Mouse (Mus musculus) heart, adult 18-20 months (tissue): ENCODE results near the gene Pnpla6. TPM values are rescaled to one million over a fixed set of nuclear protein-coding genes. Genes with fewer than 3 reads are reported as not detected.

Experiments
- DNase-seq, 2 experiments: peaks; one replicate each; pipeline ENCODE4 v3.0.0; 2021 to 2022; ENCODE audit warnings: mixed read lengths in 1 of 2
- long read RNA-seq, 2 experiments: library from polyadenylated mRNA; stranded (forward); transcript quantifications; one replicate each; pipeline ENCODE4 v2.0.0; 2021
- total RNA-seq, 2 experiments: library from RNA; stranded (reverse); gene quantifications; 2 replicates each; pipeline ENCODE4 v1.2.3; 2021

Gene Pnpla6
- total RNA-seq, result 10 to 100 TPM in 1 of 2 experiments, 1 to 10 TPM in 1; 8.1 to 10.2 TPM
- long read RNA-seq, experiment 1, partial matches to known transcripts, result 0 of 3 reads
- long read RNA-seq, experiment 1, other reads (novel, unspliced or antisense), result 3 of 3 reads
- long read RNA-seq, experiment 2, result 0 reads

DNA sequence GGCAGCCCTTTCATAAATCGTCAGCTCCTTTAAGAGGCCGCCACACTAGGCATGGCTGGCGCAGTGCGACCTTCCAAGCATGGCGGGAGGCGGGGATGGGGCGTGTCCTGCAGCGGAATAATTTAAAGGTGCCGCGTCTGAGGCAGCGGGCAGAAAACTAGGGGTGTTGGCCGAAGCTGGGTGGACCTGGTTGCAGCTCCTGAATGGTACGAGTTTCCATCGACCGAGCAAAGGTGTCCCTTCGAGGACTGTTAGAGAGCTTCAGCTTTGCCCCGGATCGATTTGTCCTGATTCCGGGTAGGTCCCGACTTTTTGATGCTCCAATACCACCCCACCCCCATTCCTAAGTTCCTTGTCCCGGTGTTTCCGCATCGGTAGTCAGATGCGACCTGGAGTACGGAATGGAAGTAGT is at the start of gene Pnpla6:
Gene Pnpla6, plus strand, starts transcription at position 125 of the 412 bp plus-strand sequence.
- peak; percentile 93 to 95 for DNase-seq

GRCm38 (mm10) chr8:3467006-3467885 is 47.9 kb upstream of the Pnpla6 start, which contains the start of gene Pex11g:
Pex11g (minus strand) TSS chr8:3467680.
- DNase-seq, result peak; percentile 98 to 100

GRCm38 (mm10) chr8:3467886-3468545 is 47.2 kb upstream of the Pnpla6 start:
- peak in 1 of 2 experiments; percentile 19 for DNase-seq

- no peak for DNase-seq
Observed at GRCm38 (mm10) chr8:3468838-3469237, 46.3 kb upstream of the Pnpla6 start.

DNA sequence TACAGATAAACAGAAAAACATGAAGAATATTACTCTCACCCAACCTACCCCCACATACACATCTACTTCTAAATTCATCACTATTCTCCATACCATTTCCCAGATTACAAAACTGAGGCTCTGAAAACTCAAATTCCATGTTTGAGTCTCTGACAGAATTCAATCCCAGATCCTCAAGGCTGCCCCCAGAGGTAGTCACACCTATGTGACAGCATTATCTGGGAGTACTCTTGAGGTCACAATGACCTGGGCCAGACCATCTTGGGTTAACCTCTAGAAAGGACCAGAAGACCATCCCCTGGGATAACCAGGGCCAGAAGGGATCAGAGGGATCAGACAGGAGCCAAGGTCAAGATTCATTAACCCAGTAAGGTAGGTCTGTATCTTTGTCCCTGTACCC is 44.6 kb upstream of the Pnpla6 start, which contains the start of gene Tex45:
Gene Tex45, plus strand, starts transcription at position 301 of the 400 bp plus-strand sequence.
- no peak for DNase-seq

GRCm38 (mm10) chr8:3475715-3476429 is 39.3 kb upstream of the Pnpla6 start:
- DNase-seq, result no peak

GRCm38 (mm10) chr8:3480221-3480785 is 34.9 kb upstream of the Pnpla6 start:
- DNase-seq, result no peak

DNA sequence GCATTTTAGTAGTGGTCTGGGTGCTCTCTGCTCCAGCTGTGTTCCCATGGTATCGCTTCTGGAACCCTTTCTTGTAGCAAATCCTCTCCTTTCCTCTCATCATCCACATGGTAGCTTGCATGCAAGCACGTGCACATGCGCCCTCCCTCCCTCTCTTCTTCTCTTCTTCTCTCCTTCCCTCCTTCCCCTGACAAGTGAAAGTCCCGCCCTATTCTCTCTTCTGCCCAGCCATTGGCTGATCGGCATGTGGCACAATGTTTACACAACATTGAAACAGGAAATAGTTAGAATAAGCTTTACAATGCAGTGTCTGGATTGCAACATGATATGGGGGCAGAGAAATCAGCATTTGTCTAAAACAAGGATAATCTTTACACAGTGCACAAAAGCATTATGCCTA is 33.6 kb upstream of the Pnpla6 start:
- no peak for DNase-seq

- DNase-seq, result no peak
Observed at GRCm38 (mm10) chr8:3482240-3482740, 32.9 kb upstream of the Pnpla6 start.

DNA sequence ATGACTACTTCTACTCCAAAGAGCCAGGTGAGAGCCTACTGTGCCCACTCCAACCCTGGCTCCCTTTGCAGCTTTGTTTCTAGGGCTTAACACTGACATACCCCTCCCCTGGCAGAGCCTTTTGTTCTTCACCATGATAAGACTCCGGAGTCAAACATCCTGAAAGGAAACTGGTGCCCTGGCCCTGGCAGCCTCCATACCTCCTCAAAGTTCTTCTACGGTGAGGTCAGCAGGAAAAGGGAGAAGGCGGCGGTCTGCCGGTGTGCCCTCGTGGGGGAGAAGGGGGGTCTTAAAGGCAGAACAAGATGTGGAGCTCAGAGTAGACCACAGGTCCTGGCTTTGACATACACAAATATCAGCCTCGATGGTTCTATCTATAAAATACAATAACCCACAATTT is 31.6 kb upstream of the Pnpla6 start:
- no peak for DNase-seq

DNA sequence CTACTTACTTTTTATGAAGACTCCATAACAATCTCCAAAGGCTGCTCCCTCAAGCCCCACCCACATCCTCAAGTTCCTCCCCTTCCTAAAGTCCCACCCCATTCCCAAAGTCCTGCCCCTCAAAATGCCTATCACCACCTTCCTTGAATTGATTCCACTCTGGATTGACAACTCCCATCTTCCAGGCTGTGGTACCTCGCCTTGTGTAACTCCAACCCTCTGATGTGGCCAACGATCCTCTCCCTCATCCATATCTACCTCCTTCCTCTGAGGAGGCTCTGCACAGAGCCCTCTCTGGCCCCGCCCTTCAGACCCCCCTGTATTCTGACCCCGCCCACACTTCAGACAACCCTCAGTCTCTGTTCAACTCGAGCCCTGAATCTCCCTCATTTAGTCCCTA is 30.0 kb upstream of the Pnpla6 start:
- DNase-seq, result no peak

DNA sequence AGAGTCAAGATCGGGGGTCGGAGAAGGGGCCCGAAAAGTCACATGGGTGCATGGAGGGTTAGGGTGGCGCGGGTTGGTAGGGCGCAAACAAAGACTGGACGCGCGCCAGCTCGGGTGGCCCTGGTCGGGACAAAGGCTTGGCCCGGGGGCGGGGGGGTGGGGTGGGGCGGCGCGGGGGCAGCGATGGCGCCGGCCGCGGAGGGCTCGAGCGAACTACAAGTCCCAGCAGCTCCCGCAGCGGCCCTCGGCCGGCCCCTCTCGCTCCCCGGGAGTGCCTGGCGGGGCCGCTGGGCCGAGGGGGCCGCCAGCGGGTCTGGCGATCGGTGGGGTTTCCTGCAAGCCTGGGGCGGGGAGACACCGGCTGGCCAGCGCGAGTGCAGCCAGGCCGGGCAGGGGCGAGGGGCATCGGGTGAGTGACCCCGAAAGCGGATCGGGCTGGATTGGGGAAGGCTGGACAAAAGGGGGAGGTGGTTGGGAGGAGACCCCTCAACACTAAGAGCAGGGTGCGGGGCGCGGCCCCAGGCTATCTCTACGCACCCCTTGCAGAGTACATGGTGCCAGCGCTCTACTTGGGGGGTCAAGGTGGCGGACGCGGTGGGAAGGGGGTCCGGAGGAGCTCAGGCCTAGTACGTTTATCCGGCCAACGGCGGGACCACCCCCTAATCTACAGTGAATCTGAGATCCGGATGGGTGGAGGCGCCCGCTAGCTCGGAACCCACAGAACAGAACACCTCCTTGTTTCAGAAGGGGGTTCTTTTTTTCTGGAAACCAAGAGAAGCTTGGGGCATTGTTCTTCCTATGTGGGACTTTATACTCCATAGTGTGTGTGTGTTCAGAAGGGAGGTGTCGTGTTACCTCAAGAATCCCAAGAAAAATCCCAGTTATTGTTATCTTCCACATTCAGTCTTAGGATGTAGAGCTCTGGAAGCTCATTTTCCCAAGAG is 22.0 kb upstream of the Pnpla6 start, which contains the start of gene Zfp358:
Gene Zfp358, plus strand, starts transcription at position 238 of the 944 bp plus-strand sequence.
- peak; percentile 73 to 84 for DNase-seq

GRCm38 (mm10) chr8:3493845-3494208 is 21.4 kb upstream of the Pnpla6 start:
- DNase-seq, result no peak

DNA sequence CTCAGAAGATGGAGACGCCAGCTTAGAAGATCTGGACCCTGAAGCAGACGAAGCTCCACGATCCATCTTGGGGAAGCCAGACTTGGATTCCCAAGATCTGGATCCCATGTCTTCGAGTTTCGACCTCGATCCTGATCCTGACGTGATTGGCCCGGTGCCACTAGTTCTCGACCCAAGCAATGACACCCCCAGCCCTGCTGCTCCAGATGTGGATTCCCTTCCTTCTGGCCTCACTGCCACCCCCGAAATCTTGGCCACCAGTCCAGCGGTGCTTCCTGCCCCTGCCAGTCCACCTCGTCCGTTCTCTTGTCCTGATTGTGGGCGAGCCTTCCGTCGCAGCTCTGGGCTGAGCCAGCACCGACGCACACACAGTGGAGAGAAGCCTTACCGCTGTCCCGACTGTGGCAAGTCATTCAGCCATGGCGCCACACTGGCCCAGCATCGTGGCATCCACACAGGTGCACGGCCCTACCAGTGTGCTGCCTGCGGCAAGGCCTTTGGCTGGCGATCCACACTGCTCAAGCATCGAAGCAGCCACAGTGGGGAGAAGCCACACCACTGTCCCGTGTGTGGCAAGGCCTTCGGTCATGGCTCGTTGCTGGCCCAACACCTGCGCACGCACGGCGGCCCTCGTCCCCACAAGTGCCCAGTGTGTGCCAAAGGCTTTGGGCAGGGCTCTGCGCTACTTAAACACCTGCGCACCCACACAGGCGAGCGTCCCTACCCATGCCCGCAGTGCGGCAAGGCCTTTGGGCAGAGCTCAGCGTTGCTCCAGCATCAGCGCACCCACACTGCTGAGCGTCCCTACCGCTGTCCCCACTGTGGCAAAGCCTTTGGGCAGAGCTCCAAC is 19.4 kb upstream of the Pnpla6 start:
- no peak for DNase-seq

DNA sequence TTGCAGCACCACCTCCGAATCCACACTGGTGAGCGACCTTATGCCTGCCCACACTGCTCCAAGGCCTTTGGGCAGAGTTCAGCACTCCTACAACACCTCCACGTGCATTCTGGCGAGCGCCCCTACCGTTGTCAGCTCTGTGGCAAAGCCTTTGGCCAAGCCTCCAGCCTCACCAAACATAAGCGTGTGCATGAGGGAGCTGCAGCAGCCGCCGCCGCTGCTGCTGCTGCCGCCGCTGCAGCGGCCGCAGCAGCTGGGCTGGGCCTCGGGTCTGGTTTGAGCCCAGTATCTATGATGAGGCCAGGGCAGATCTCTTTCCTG is 18.8 kb upstream of the Pnpla6 start:
- DNase-seq, result no peak

GRCm38 (mm10) chr8:3498583-3498982 is 16.6 kb upstream of the Pnpla6 start:
- no peak for DNase-seq

- DNase-seq, result no peak
Observed at GRCm38 (mm10) chr8:3499751-3500150, 15.4 kb upstream of the Pnpla6 start.

- peak; percentile 98 for DNase-seq
Observed at GRCm38 (mm10) chr8:3500235-3501090, 14.7 kb upstream of the Pnpla6 start, which contains the start of gene Mcoln1. Mcoln1 (plus strand) TSS chr8:3500457.

- DNase-seq, result peak in 1 of 2 experiments; percentile 30
Observed at GRCm38 (mm10) chr8:3502217-3502616, 13.0 kb upstream of the Pnpla6 start.
